Mouse (Mus musculus) E14TG2a.4 (cell line): Measurements from ENCODE around the gene Pole2.

ENCODE experiments used
- CTCF ChIP-seq: conservative IDR thresholded peaks from 2 replicates; pipeline ENCODE4 v1.5.1; 2014; ENCODE audit warnings: low read length
- NANOG ChIP-seq: IDR thresholded peaks from 2 replicates; pipeline ENCODE4 v1.6.1; 2014; ENCODE audit warnings: borderline replicate concordance, low read length, mixed read lengths
- POU5F1 ChIP-seq: IDR thresholded peaks from 2 replicates; pipeline ENCODE4 v1.6.1; 2014; ENCODE audit warnings: low read length, borderline replicate concordance

GRCm38 (mm10) chr12:69159578-69159940 lies 68.4 kb downstream of the Pole2 start:
- TF ChIP-seq CTCF (peak; percentile 92), POU5F1 (no peak), NANOG (no peak)
